Mouse (Mus musculus): ENCODE measurements at regions not wholly inside any gene's neighbourhood (a gene's known extent, or its start where the extent isn't known, plus 50 kb on each side); places are given as distances from the start of the nearest gene placed in this dataset.

DNA sequence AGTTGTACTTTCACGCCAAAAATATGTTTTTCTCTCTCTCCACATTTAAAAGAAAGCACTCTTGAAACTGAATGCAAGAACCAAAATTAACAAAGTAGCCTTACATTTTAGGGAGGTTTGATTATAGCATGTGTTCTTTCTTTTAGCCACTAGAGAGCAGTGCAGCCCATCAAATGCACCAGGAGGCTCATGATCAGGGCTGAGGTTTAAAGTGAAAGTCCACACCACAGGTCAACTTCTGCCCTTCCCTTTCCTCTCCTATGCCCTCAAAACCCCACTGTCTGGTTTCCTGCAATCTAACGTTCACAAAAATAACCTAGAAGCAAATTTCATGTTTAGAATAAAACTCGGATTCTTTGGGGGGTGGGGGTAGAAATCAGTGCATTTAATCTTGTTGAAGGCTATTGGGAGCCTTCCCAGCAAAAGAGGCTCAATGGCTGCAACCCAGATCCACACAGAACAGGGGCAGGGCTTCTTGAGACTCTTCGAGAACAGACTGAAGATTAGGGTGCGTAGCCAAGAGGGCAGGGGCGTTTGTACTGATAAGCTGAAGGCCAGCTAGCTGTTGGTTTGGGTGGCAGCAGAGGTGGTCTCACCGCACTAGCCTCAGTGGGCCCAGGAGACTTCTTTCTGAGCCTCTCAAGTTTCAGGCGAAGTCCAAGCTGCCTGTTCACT lies 59.3 kb upstream of the Zfp770 start:
- peak; percentile 16 for DNase-seq (ENCODE audit: low read depth, low spot score)

DNA sequence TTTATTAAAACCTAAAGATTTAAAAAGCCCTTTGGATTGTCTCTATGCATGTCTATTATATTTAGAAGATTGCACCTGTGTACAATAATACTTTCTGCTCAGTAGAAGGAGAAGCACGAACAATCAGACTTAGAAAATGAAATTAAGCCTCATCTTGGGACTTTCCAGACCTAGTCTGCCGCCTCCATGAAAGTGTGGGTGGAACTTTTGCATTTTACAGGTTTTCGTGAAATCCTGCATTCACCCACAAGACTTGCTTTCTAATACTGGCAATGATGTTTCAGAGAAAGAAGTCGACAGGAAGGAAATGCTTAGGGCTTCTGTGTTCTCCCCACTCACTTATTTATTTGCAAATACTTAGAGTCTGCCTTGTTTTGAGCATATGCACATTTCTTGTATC lies 58.3 kb upstream of the Zfp770 start:
- no peak for DNase-seq (ENCODE audit: low read depth, low spot score)

Measured in WW6 (cell line).